Comparison of ENCODE assay signal across 14 mouse cellular contexts in genomic region chr10:111741301-111741945, GRCm38 (mm10).
DNase-seq lines count a peak whose midpoint lies in the region; ATAC-seq lines count a peak whose summit lies in the region.
"Had no signal": no experiment of that assay in that cellular context is flagged by ENCODE, and none has a peak within 500 bp of the region (broad histone marks: within the 10 kb centered on the region; RNA-seq: fewer than 3 reads in every experiment).

No protein-coding gene starts in this region.

- H3K36me3 ChIP-seq in hindbrain, embryonic 10.5 days, result no peaks in the 10 kb centered on the region
- no peaks in the 10 kb centered on the region for H3K36me3 ChIP-seq in hindbrain, embryonic 16.5 days (ENCODE audit: control insufficient read depth, insufficient read depth, low read length)
- no peaks in the 10 kb centered on the region for H3K36me3 ChIP-seq in liver, embryonic 12.5 days
- H3K36me3 ChIP-seq: liver, embryonic 15.5 days had no signal

- no peaks in the 10 kb centered on the region for H3K27me3 ChIP-seq in hindbrain, embryonic 10.5 days (ENCODE audit: insufficient read depth, poor library complexity, severe bottlenecking)
- H3K27me3 ChIP-seq in hindbrain, embryonic 16.5 days (replicated peaks; ENCODE audit: control insufficient read depth, insufficient read depth, low read length), result no peaks in the 10 kb centered on the region
- H3K27me3 ChIP-seq in liver, embryonic 12.5 days (replicated peaks), result no peaks in the 10 kb centered on the region
- H3K27me3 ChIP-seq: CH12.LX; liver, embryonic 15.5 days had no signal

- H3K4me2 ChIP-seq in hindbrain, embryonic 16.5 days (ENCODE audit: low read length), result no peak overlapping the region
- no peak overlapping the region for H3K4me2 ChIP-seq in liver, embryonic 12.5 days
- H3K4me2 ChIP-seq: liver, embryonic 15.5 days had no signal

- DNase-seq in hindbrain, embryonic 10.5 days (ENCODE audit: low spot score), result no peak
- DNase-seq in 3T3-L1 (ENCODE audit: low read depth, low spot score), result peak; percentile 47
- DNase-seq in embryo, embryonic 10.5 days (ENCODE audit: low spot score), result peak; percentile 40
- DNase-seq in lung, postnatal 10 days, result peak; percentile 53
- no peak for DNase-seq in spleen, postnatal 14 days (ENCODE audit: low spot score in 2 of 2)
- DNase-seq: cerebellum, postnatal 36 days; gastrocnemius, postnatal 36 days; heart, postnatal 36 days; left cerebral cortex, postnatal 4 days; right cerebral cortex, postnatal 25 days had no signal

- no peaks in the 10 kb centered on the region for H3K9me3 ChIP-seq in hindbrain, embryonic 10.5 days
- H3K9me3 ChIP-seq in hindbrain, embryonic 16.5 days (ENCODE audit: control insufficient read depth, low read length), result no peaks in the 10 kb centered on the region
- no peaks in the 10 kb centered on the region for H3K9me3 ChIP-seq in liver, embryonic 12.5 days (replicated peaks)
- H3K9me3 ChIP-seq: liver, embryonic 15.5 days had no signal

- H3K9ac ChIP-seq in hindbrain, embryonic 16.5 days (ENCODE audit: low read depth, low read length), result no peak overlapping the region
- H3K9ac ChIP-seq in liver, embryonic 12.5 days, result no peak overlapping the region
- H3K9ac ChIP-seq: liver, embryonic 15.5 days had no signal

- 69% methylated on average over 5 of the region's 5 CpGs for WGBS in hindbrain, embryonic 10.5 days
- WGBS in hindbrain, embryonic 16.5 days, result 59% methylated on average over 5 of the region's 5 CpGs
- WGBS in liver, embryonic 12.5 days (ENCODE audit: insufficient replicate concordance), result 65% methylated on average over 5 of the region's 5 CpGs

- no peak; the same call in 1 of the 2 replicates for ATAC-seq in hindbrain, embryonic 16.5 days
- no peak for ATAC-seq in liver, embryonic 12.5 days

- no peak overlapping the region for H3K4me3 ChIP-seq in hindbrain, embryonic 10.5 days
- H3K4me3 ChIP-seq in hindbrain, embryonic 16.5 days (ENCODE audit: low read length), result no peak overlapping the region
- H3K4me3 ChIP-seq in liver, embryonic 12.5 days, result no peak overlapping the region
- H3K4me3 ChIP-seq: liver, embryonic 15.5 days had no signal

- H3K27ac ChIP-seq in hindbrain, embryonic 10.5 days, result peak overlapping the region; percentile 31; the same call in 1 of the 2 replicates
- no peak overlapping the region for H3K27ac ChIP-seq in hindbrain, embryonic 16.5 days (ENCODE audit: low read depth, low read length)
- no peak overlapping the region for H3K27ac ChIP-seq in liver, embryonic 12.5 days
- H3K27ac ChIP-seq: liver, embryonic 15.5 days had no signal

- H3K4me1 ChIP-seq in hindbrain, embryonic 10.5 days (replicated peaks), result peaks cover 44% of the 10 kb centered on the region
- peaks cover 3% of the 10 kb centered on the region for H3K4me1 ChIP-seq in hindbrain, embryonic 16.5 days (ENCODE audit: control insufficient read depth, insufficient read depth, low read depth, low read length)
- H3K4me1 ChIP-seq in liver, embryonic 12.5 days, result peaks cover 7% of the 10 kb centered on the region
- H3K4me1 ChIP-seq: liver, embryonic 15.5 days had no signal

Comparison
In these comparisons a context has a peak if more than half of its experiments do, and no peak if none do; other contexts are left out.
1. DNase-seq: peak in 3T3-L1 (single experiment), embryo, embryonic 10.5 days (single experiment) and lung, postnatal 10 days (single experiment); none in hindbrain, embryonic 10.5 days (single experiment) and spleen, postnatal 14 days (0 of 2).